Mouse (Mus musculus) kidney, adult 2 months (tissue): ENCODE measurements at regions not wholly inside any gene's neighbourhood (a gene's known extent, or its start where the extent isn't known, plus 50 kb on each side); places are given as distances from the start of the nearest gene placed in this dataset.

Experiments used
- DNase-seq: peaks from one replicate; pipeline ENCODE4 v3.0.0; 2021
- H3K27ac ChIP-seq: fragments of 200-500 bp; 2 replicates; pipeline ENCODE4 v1.5.1; 2012; ENCODE audit warnings: low read depth, low read length, control low read depth, inconsistent platforms; ENCODE audit not compliant: insufficient read depth
- H3K27me3 ChIP-seq: fragments of 200-500 bp; replicated peaks from 2 replicates; pipeline ENCODE4 v1.6.1; 2012; ENCODE audit warnings: mild to moderate bottlenecking, moderate library complexity, low read length, inconsistent platforms; ENCODE audit not compliant: control insufficient read depth, insufficient read depth
- H3K36me3 ChIP-seq: fragments of 200-500 bp; 2 replicates; pipeline ENCODE4 v1.6.1; 2012; ENCODE audit warnings: mild to moderate bottlenecking, moderate library complexity, low read length, inconsistent platforms; ENCODE audit not compliant: control insufficient read depth, insufficient read depth
- H3K4me1 ChIP-seq: fragments of 200-500 bp; 2 replicates; pipeline ENCODE4 v1.6.1; 2011; ENCODE audit warnings: low read length; ENCODE audit not compliant: control insufficient read depth, insufficient read depth
- H3K4me3 ChIP-seq: fragments of 200-500 bp; 2 replicates; pipeline ENCODE4 v1.5.1; 2011; ENCODE audit warnings: mild to moderate bottlenecking, low read depth, low read length, control low read depth; ENCODE audit not compliant: insufficient read depth
- CTCF ChIP-seq: fragments of 200-500 bp; conservative IDR thresholded peaks from 2 replicates; pipeline ENCODE4 v1.5.1; 2011; ENCODE audit warnings: low read depth, mild to moderate bottlenecking, control low read depth, low read length, moderate library complexity, mixed read lengths; ENCODE audit not compliant: insufficient read depth, insufficient read length
- POLR2A ChIP-seq: fragments of 200-500 bp; IDR thresholded peaks from one replicate; pipeline ENCODE4 v1.6.1; 2011; ENCODE audit warnings: low read depth, low read length, control low read depth
- WGBS: fragments of 180-500 bp; shearing (Covaris S2); methylation state at CpG from one replicate; pipeline ENCODE4 v1.1.7; 2018; 5-methylcytosine and 5-hydroxymethylcytosine counted together

- H3K27me3 ChIP-seq = no peaks in the 10 kb centered on the region; the same call in 1 of the 2 replicates
- H3K27ac ChIP-seq = no peak overlapping the region
- no peaks in the 10 kb centered on the region for H3K4me1 ChIP-seq
- 79% methylated on average over 4 of the region's 4 CpGs for WGBS
- TF ChIP-seq CTCF = no peak
- no peak for TF ChIP-seq POLR2A
- no peak for DNase-seq
- no peaks in the 10 kb centered on the region for H3K36me3 ChIP-seq
- H3K4me3 ChIP-seq = no peak overlapping the region
Observed at GRCm38 (mm10) chr15:63412649-63413048, 432.3 kb downstream of the Gsdmc2 start.

GRCm38 (mm10) chr15:63411771-63412118 is 433.2 kb downstream of the Gsdmc2 start:
- no peak for DNase-seq
- Histone ChIP-seq H3K27ac (no peak overlapping the region), H3K4me3 (no peak overlapping the region), H3K4me1 (no peaks in the 10 kb centered on the region), H3K27me3 (no peaks in the 10 kb centered on the region; the same call in 1 of the 2 replicates), H3K36me3 (no peaks in the 10 kb centered on the region)
- 52% methylated on average over 3 of the region's 3 CpGs for WGBS
- no peak for TF ChIP-seq POLR2A
- no peak for TF ChIP-seq CTCF

GRCm38 (mm10) chr15:63410994-63411770 is 433.8 kb downstream of the Gsdmc2 start:
- no peak overlapping the region for H3K4me3 ChIP-seq
- H3K27me3 ChIP-seq = no peaks in the 10 kb centered on the region; the same call in 1 of the 2 replicates
- no peak overlapping the region for H3K27ac ChIP-seq
- WGBS = 36% methylated on average over 11 of the region's 11 CpGs
- H3K36me3 ChIP-seq = no peaks in the 10 kb centered on the region
- DNase-seq = no peak
- TF ChIP-seq POLR2A (no peak), CTCF (no peak)
- H3K4me1 ChIP-seq = no peaks in the 10 kb centered on the region

GRCm38 (mm10) chr15:63400445-63400844 is 444.5 kb downstream of the Gsdmc2 start:
- Histone ChIP-seq H3K4me1 (no peaks in the 10 kb centered on the region), H3K36me3 (no peaks in the 10 kb centered on the region), H3K4me3 (no peak overlapping the region), H3K27ac (no peak overlapping the region), H3K27me3 (no peaks in the 10 kb centered on the region)
- DNase-seq = no peak
- WGBS = 66% methylated on average over 3 of the region's 3 CpGs
- TF ChIP-seq POLR2A (no peak), CTCF (no peak)

GRCm38 (mm10) chr15:63400011-63400410 is 445.0 kb downstream of the Gsdmc2 start:
- H3K27ac ChIP-seq = no peak overlapping the region
- no peak for TF ChIP-seq CTCF
- no peak for TF ChIP-seq POLR2A
- no peak for DNase-seq

GRCm38 (mm10) chr15:63397485-63397884 is 447.5 kb downstream of the Gsdmc2 start:
- 93% methylated on average over 3 of the region's 3 CpGs for WGBS
- DNase-seq = no peak

More at GRCm38 (mm10) chr15:63400011-63400410, 445.0 kb downstream of the Gsdmc2 start:
- H3K4me3 ChIP-seq = no peak overlapping the region
- no peaks in the 10 kb centered on the region for H3K36me3 ChIP-seq
- no peaks in the 10 kb centered on the region for H3K27me3 ChIP-seq
- H3K4me1 ChIP-seq = no peaks in the 10 kb centered on the region
- WGBS = 71% methylated on average over 1 of the region's 1 CpGs

GRCm38 (mm10) chr15:63377258-63377657 is 467.7 kb downstream of the Gsdmc2 start:
- TF ChIP-seq POLR2A = no peak
- no peak for TF ChIP-seq CTCF
- DNase-seq = no peak
- Histone ChIP-seq H3K27ac (no peak overlapping the region), H3K27me3 (no peaks in the 10 kb centered on the region), H3K4me1 (no peaks in the 10 kb centered on the region), H3K4me3 (no peak overlapping the region), H3K36me3 (no peaks in the 10 kb centered on the region)
- 88% methylated on average over 2 of the region's 2 CpGs for WGBS

More at GRCm38 (mm10) chr15:63397485-63397884, 447.5 kb downstream of the Gsdmc2 start:
- H3K36me3 ChIP-seq = no peaks in the 10 kb centered on the region
- H3K4me1 ChIP-seq = no peaks in the 10 kb centered on the region
- H3K27ac ChIP-seq = no peak overlapping the region
- H3K4me3 ChIP-seq = no peak overlapping the region
- TF ChIP-seq CTCF = no peak
- no peak for TF ChIP-seq POLR2A
- H3K27me3 ChIP-seq = no peaks in the 10 kb centered on the region
